Mouse (Mus musculus) stomach, postnatal 0 days (tissue): ENCODE data around the gene Tram1l1.

Experiments used
- CTCF ChIP-seq: IDR thresholded peaks from 2 replicates; pipeline ENCODE4 v1.5.1; 2016; ENCODE audit warnings: antibody characterized with exemption, low read depth, mild to moderate bottlenecking, moderate library complexity
- EP300 ChIP-seq: optimal IDR thresholded peaks from 2 replicates; pipeline ENCODE3; 2016; ENCODE audit warnings: antibody characterized with exemption

DNA sequence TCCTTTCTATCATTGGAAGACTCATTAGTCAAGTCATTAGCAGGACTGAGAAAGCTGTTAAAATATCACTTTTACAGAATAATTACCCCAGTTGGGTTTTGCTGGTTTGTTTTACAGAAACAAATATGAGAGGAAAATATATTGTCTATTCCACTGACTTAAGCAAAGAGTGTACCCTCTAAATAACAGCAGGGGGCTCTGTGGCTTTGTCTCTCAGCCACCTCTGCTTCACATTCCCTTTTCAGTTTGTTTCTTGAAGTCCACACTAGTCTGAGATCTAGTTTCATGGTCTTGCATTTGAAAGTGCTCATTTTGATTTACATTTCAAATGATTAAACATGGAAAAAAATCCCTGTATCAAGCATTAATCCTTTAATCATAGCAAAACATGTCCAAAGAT, 25.8 kb downstream of the Tram1l1 start:
- TF ChIP-seq CTCF (peak; percentile 58), EP300 (no peak)
